Mouse (Mus musculus) midbrain, embryonic 15.5 days (tissue): ENCODE results near the gene Mphosph9. TPM values are rescaled to one million over a fixed set of nuclear protein-coding genes. Genes with fewer than 3 reads are reported as not detected.
"Not testable (repeated sequence)": the region's sequence is repeated elsewhere in the genome, so short reads cannot be mapped to it uniquely, and the experiment has no call there.

Experiments used
- ATAC-seq: fragments of 200-750 bp; cut with Nextera tagmentation; replicated peaks from 2 replicates; pipeline ENCODE4 v1.8.0; 2017; ENCODE audit warnings: moderate TSS enrichment
- H3K27ac ChIP-seq: fragments of 300-500 bp; sonication (generic); 2 replicates; pipeline ENCODE4 v1.5.1; 2015; ENCODE audit warnings: mild to moderate bottlenecking, inconsistent platforms
- H3K27me3 ChIP-seq: fragments of 300-500 bp; sonication (generic); replicated peaks from 2 replicates; pipeline ENCODE4 v1.6.1; 2015; ENCODE audit warnings: inconsistent platforms
- H3K36me3 ChIP-seq: fragments of 300-500 bp; sonication (generic); replicated peaks from 2 replicates; pipeline ENCODE4 v1.6.1; 2015; ENCODE audit warnings: inconsistent platforms
- H3K4me1 ChIP-seq: fragments of 300-500 bp; sonication (generic); 2 replicates; pipeline ENCODE4 v1.6.1; 2015; ENCODE audit warnings: inconsistent platforms
- H3K4me2 ChIP-seq: fragments of 300-500 bp; sonication (generic); 2 replicates; pipeline ENCODE4 v1.6.1; 2015; ENCODE audit warnings: inconsistent platforms, mild to moderate bottlenecking, moderate library complexity
- H3K4me3 ChIP-seq: fragments of 300-500 bp; sonication (generic); 2 replicates; pipeline ENCODE4 v1.5.1; 2015; ENCODE audit warnings: mild to moderate bottlenecking, inconsistent platforms
- H3K9ac ChIP-seq: fragments of 300-500 bp; sonication (generic); 2 replicates; pipeline ENCODE4 v1.6.1; 2015; ENCODE audit warnings: mild to moderate bottlenecking, inconsistent platforms
- H3K9me3 ChIP-seq: fragments of 300-500 bp; sonication (generic); 2 replicates; pipeline ENCODE4 v1.6.1; 2016; ENCODE audit warnings: inconsistent platforms
- WGBS: fragments of 180-500 bp; shearing (Covaris S2); methylation state at CpG from one replicate; pipeline ENCODE4 v1.1.7; 2015; ENCODE audit warnings: mixed read lengths; 5-methylcytosine and 5-hydroxymethylcytosine counted together
- polyA plus RNA-seq: library from polyadenylated mRNA; unstranded; fragments of >200 nt; fragmentation: Nextera tagmentation; extraction: Ambion mirVana; gene quantifications from 2 replicates; pipeline ENCODE4 v1.2.1, GENCODE M21; 2015

Gene Mphosph9
- polyA plus RNA-seq, 1 experiment from 2014 or later, result 14.8 TPM

DNA sequence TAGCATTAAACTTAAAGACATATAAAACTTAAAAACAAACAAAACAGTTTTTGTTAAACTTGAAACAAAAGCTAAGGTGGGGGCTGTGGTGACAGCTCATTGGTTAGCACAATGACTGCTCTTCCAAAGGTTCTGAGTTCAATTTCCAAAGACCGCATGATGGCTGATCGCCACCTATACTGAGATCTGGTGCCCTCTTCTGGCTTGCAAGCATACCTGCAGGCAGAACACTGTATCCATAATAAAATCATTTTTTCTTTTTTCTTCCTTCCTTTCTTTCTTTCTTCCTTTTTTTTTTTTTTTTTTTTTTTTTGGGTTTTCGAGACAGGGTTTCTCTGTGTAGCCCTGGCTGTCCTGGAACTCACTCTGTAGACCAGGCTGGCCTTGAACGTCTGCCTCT is 28.5 kb downstream of the Mphosph9 start:
- H3K36me3 ChIP-seq, result peaks cover 21% of the 10 kb centered on the region
- not testable (repeated sequence) for ATAC-seq, H3K27me3 ChIP-seq, H3K27ac ChIP-seq, H3K9ac ChIP-seq, H3K4me3 ChIP-seq, H3K4me2 ChIP-seq, H3K4me1 ChIP-seq, H3K9me3 ChIP-seq
- 55% methylated on average over 4 of the region's 4 CpGs for WGBS

- WGBS, result 97% methylated on average over 4 of the region's 4 CpGs
- H3K27me3 ChIP-seq, result no peaks in the 10 kb centered on the region
- H3K4me1 ChIP-seq, result no peaks in the 10 kb centered on the region
- no peak overlapping the region for H3K4me3 ChIP-seq
- H3K9ac ChIP-seq, result no peak overlapping the region
- peaks cover 21% of the 10 kb centered on the region for H3K36me3 ChIP-seq
- ATAC-seq, result no peak
- H3K9me3 ChIP-seq, result no peaks in the 10 kb centered on the region
- no peak overlapping the region for H3K4me2 ChIP-seq
- H3K27ac ChIP-seq, result no peak overlapping the region
Observed at GRCm38 (mm10) chr5:124296475-124296874, 31.3 kb downstream of the Mphosph9 start.

GRCm38 (mm10) chr5:124293967-124294366 is 33.8 kb downstream of the Mphosph9 start:
- WGBS, result 95% methylated on average over 5 of the region's 5 CpGs
- no peaks in the 10 kb centered on the region for H3K27me3 ChIP-seq
- H3K9ac ChIP-seq, result no peak overlapping the region
- H3K27ac ChIP-seq, result no peak overlapping the region
- no peak overlapping the region for H3K4me2 ChIP-seq
- ATAC-seq, result no peak
- no peak overlapping the region for H3K4me3 ChIP-seq
- H3K9me3 ChIP-seq, result no peaks in the 10 kb centered on the region
- peaks cover 41% of the 10 kb centered on the region for H3K36me3 ChIP-seq
- H3K4me1 ChIP-seq, result no peaks in the 10 kb centered on the region

- ATAC-seq, result no peak
- no peaks in the 10 kb centered on the region for H3K9me3 ChIP-seq
- no peaks in the 10 kb centered on the region for H3K27me3 ChIP-seq
- no peak overlapping the region for H3K27ac ChIP-seq
- no peak overlapping the region for H3K4me3 ChIP-seq
- H3K9ac ChIP-seq, result no peak overlapping the region
- H3K4me1 ChIP-seq, result no peaks in the 10 kb centered on the region
- H3K4me2 ChIP-seq, result no peak overlapping the region
- 97% methylated on average over 4 of the region's 4 CpGs for WGBS
- peaks cover 50% of the 10 kb centered on the region for H3K36me3 ChIP-seq
Observed at GRCm38 (mm10) chr5:124290216-124290615, 37.6 kb downstream of the Mphosph9 start.

DNA sequence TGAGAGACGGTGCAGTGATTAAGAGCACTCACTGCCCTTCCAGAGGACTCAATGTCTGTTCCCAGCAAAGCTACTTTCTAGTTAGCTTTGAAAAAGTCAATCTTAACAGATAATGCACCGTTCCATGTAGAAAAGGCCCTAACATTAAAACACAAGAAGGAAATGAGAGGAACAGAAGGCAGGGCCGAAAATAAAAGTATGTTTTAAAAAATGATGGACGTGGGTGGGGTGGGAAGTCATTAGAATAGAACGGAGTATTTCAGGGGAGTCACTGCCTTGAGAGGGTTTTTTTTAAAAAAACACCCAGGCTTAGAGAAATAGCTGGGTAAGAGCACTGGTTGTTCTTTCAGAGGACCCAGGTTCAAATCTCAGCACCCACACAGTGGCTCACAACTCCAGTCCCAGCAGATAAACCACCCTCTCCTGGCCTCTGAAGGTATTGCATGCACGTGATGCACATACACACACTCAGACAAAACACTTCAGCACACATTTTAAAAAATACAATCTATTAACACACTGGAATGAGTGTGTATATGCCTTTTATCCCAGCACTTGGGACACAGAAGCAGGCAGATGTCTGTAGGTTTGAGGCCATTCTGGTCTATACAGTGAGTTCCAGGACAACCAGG is 40.0 kb downstream of the Mphosph9 start:
- Histone ChIP-seq H3K4me3 (no peak overlapping the region), H3K36me3 (peaks cover 54% of the 10 kb centered on the region), H3K27ac (no peak overlapping the region), H3K9ac (no peak overlapping the region), H3K9me3 (no peaks in the 10 kb centered on the region), H3K4me1 (no peaks in the 10 kb centered on the region), H3K27me3 (no peaks in the 10 kb centered on the region), H3K4me2 (no peak overlapping the region)
- 96% methylated on average over 6 of the region's 6 CpGs for WGBS
- no peak for ATAC-seq

GRCm38 (mm10) chr5:124284330-124284729 is 43.4 kb downstream of the Mphosph9 start:
- no peaks in the 10 kb centered on the region for H3K9me3 ChIP-seq
- no peaks in the 10 kb centered on the region for H3K4me1 ChIP-seq
- WGBS, result 69% methylated on average over 3 of the region's 3 CpGs
- ATAC-seq, result no peak
- no peak overlapping the region for H3K27ac ChIP-seq
- no peak overlapping the region for H3K4me2 ChIP-seq
- H3K9ac ChIP-seq, result no peak overlapping the region
- peaks cover 45% of the 10 kb centered on the region for H3K36me3 ChIP-seq
- no peaks in the 10 kb centered on the region for H3K27me3 ChIP-seq
- no peak overlapping the region for H3K4me3 ChIP-seq

- Histone ChIP-seq H3K9me3 (no peaks in the 10 kb centered on the region), H3K4me2 (no peak overlapping the region), H3K27ac (no peak overlapping the region), H3K27me3 (no peaks in the 10 kb centered on the region), H3K9ac (no peak overlapping the region), H3K4me1 (no peaks in the 10 kb centered on the region), H3K36me3 (peaks cover 43% of the 10 kb centered on the region; the same call in 1 of the 2 replicates), H3K4me3 (no peak overlapping the region)
- 93% methylated on average over 2 of the region's 2 CpGs for WGBS
- ATAC-seq, result no peak
Observed at GRCm38 (mm10) chr5:124282854-124283253, 44.9 kb downstream of the Mphosph9 start.

- WGBS, result 85% methylated on average over 5 of the region's 5 CpGs
- no peak overlapping the region for H3K9ac ChIP-seq
- H3K27ac ChIP-seq, result 0 out of 2 replicates have a peak overlapping the region, but pooled peaks have one; percentile 2
- H3K4me3 ChIP-seq, result no peak overlapping the region
- no peaks in the 10 kb centered on the region for H3K9me3 ChIP-seq
- ATAC-seq, result no peak
- peaks cover 19% of the 10 kb centered on the region for H3K4me1 ChIP-seq
- no peak overlapping the region for H3K4me2 ChIP-seq
- H3K27me3 ChIP-seq, result no peaks in the 10 kb centered on the region
- peaks cover 5% of the 10 kb centered on the region; the same call in 1 of the 2 replicates for H3K36me3 ChIP-seq
Observed at GRCm38 (mm10) chr5:124270226-124270625, 57.5 kb downstream of the Mphosph9 start.

- no peak overlapping the region for H3K4me3 ChIP-seq
- H3K27me3 ChIP-seq, result no peaks in the 10 kb centered on the region
- H3K36me3 ChIP-seq, result peaks cover 5% of the 10 kb centered on the region; the same call in 1 of the 2 replicates
- ATAC-seq, result 0 out of 2 replicates have a peak, but pooled peaks have one; percentile 50
- H3K4me2 ChIP-seq, result no peak overlapping the region
- peak overlapping the region; percentile 62 for H3K27ac ChIP-seq
- no peaks in the 10 kb centered on the region for H3K9me3 ChIP-seq
- H3K9ac ChIP-seq, result no peak overlapping the region
- H3K4me1 ChIP-seq, result peaks cover 19% of the 10 kb centered on the region
- WGBS, result 24% methylated on average over 11 of the region's 11 CpGs
Observed at GRCm38 (mm10) chr5:124269661-124270060, 58.1 kb downstream of the Mphosph9 start.

DNA sequence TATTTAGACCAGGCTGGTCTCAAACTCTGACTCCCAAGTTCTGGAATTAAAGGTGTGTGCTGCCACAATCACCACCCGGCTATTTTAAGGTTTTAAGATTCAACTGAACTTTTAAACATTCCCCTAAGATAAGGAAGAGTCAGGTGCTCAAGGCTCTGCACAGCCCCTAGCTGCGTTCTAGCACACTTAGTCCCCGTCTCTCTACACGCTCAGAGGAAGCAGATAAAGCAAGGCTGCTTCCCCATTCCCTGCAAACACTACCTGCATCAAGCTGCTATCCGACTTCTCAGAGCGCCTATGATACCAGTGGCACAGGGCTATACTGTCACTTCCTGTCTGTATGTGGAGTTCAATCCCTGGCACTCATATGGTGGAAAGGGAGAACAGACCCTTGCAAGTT is 60.1 kb downstream of the Mphosph9 start:
- peaks cover 19% of the 10 kb centered on the region for H3K4me1 ChIP-seq
- peaks cover 5% of the 10 kb centered on the region; the same call in 1 of the 2 replicates for H3K36me3 ChIP-seq
- no peak overlapping the region for H3K27ac ChIP-seq
- H3K9ac ChIP-seq, result no peak overlapping the region
- no peak for ATAC-seq
- WGBS, result 95% methylated on average over 6 of the region's 6 CpGs
- H3K4me2 ChIP-seq, result no peak overlapping the region
- H3K9me3 ChIP-seq, result no peaks in the 10 kb centered on the region
- H3K27me3 ChIP-seq, result no peaks in the 10 kb centered on the region
- no peak overlapping the region for H3K4me3 ChIP-seq

- no peak overlapping the region for H3K4me3 ChIP-seq
- no peaks in the 10 kb centered on the region for H3K27me3 ChIP-seq
- H3K27ac ChIP-seq, result no peak overlapping the region
- no peaks in the 10 kb centered on the region for H3K9me3 ChIP-seq
- H3K9ac ChIP-seq, result no peak overlapping the region
- 95% methylated on average over 6 of the region's 6 CpGs for WGBS
- H3K4me1 ChIP-seq, result peaks cover 19% of the 10 kb centered on the region
- H3K4me2 ChIP-seq, result no peak overlapping the region
- peaks cover 8% of the 10 kb centered on the region; the same call in 1 of the 2 replicates for H3K36me3 ChIP-seq
- no peak for ATAC-seq
Observed at GRCm38 (mm10) chr5:124266821-124267220, 61.0 kb downstream of the Mphosph9 start.

- H3K4me2 ChIP-seq, result no peak overlapping the region
- H3K9ac ChIP-seq, result no peak overlapping the region
- WGBS, result 76% methylated on average over 4 of the region's 4 CpGs
- no peaks in the 10 kb centered on the region for H3K27me3 ChIP-seq
- H3K4me1 ChIP-seq, result no peaks in the 10 kb centered on the region
- H3K27ac ChIP-seq, result no peak overlapping the region
- H3K36me3 ChIP-seq, result peaks cover 15% of the 10 kb centered on the region; the same call in 1 of the 2 replicates
- ATAC-seq, result no peak
- H3K4me3 ChIP-seq, result no peak overlapping the region
- H3K9me3 ChIP-seq, result no peaks in the 10 kb centered on the region
Observed at GRCm38 (mm10) chr5:124263246-124263645, 64.5 kb downstream of the Mphosph9 start.

- H3K36me3 ChIP-seq, result peaks cover 24% of the 10 kb centered on the region
- H3K9ac ChIP-seq, result no peak overlapping the region
- WGBS, result 92% methylated on average over 4 of the region's 4 CpGs
- no peak overlapping the region for H3K4me2 ChIP-seq
- H3K27me3 ChIP-seq, result no peaks in the 10 kb centered on the region
- H3K4me1 ChIP-seq, result no peaks in the 10 kb centered on the region
- no peaks in the 10 kb centered on the region for H3K9me3 ChIP-seq
- no peak overlapping the region for H3K4me3 ChIP-seq
- no peak for ATAC-seq
- H3K27ac ChIP-seq, result no peak overlapping the region
Observed at GRCm38 (mm10) chr5:124262090-124262489, 65.7 kb downstream of the Mphosph9 start.
